ENCODE assay signal across 8 mouse cellular contexts in genomic region chr11:3202781-3203441, GRCm38 (mm10). TPM values are rescaled to one million over a fixed set of nuclear protein-coding genes. Genes with fewer than 3 reads are reported as not detected.
A peak's percentile ranks its signal among the peaks of the same experiment; 100 is the strongest.
DNase-seq lines count a peak whose midpoint lies in the region; ATAC-seq and TF ChIP-seq lines count a peak whose summit lies in the region.

No protein-coding gene starts in this region.

- H3K27ac ChIP-seq in embryonic facial prominence, embryonic 13.5 days = peak overlapping the region; percentile 5
- H3K27ac ChIP-seq in heart, embryonic 11.5 days (ENCODE audit: low read depth, low read length) = peak overlapping the region; percentile 2; the same call in 1 of the 2 replicates
- peak overlapping the region; percentile 55 for H3K27ac ChIP-seq in kidney, embryonic 15.5 days
- H3K27ac ChIP-seq in liver, embryonic 12.5 days = peak overlapping the region; percentile 55
- H3K27ac ChIP-seq in stomach, postnatal 0 days (replicated peaks) = peak overlapping the region; percentile 31; the same call in 1 of the 2 replicates

- TF ChIP-seq EP300 in stomach, postnatal 0 days (optimal IDR thresholded peaks at IDR 0.05) = no peak

- DNase-seq in B cell, adult 2 months = peak; percentile 84
- peak; percentile 62 for DNase-seq in adrenal gland, adult 8-10 months
- DNase-seq in naive thymus-derived CD4-positive, alpha-beta T cell, adult 2 months (ENCODE audit: low read depth) = peak; percentile 64
- peak; percentile 73 for DNase-seq in stomach, postnatal 0 days (ENCODE audit: low spot score)

- H3K36me3 ChIP-seq in embryonic facial prominence, embryonic 13.5 days = peaks cover 33% of the 10 kb centered on the region
- H3K36me3 ChIP-seq in heart, embryonic 11.5 days (ENCODE audit: control insufficient read depth, insufficient read depth, low read length) = peaks cover 8% of the 10 kb centered on the region
- H3K36me3 ChIP-seq in kidney, embryonic 15.5 days = peaks cover 33% of the 10 kb centered on the region
- H3K36me3 ChIP-seq in liver, embryonic 12.5 days = peaks cover 35% of the 10 kb centered on the region
- 0 out of 2 replicates have a peak, but pooled peaks cover 2% of the 10 kb centered on the region for H3K36me3 ChIP-seq in stomach, postnatal 0 days (ENCODE audit: control insufficient read depth, insufficient read depth, low read length)

- no peak for TF ChIP-seq CTCF in stomach, postnatal 0 days (IDR thresholded peaks at IDR 0.05; ENCODE audit: low read depth)

- H3K27me3 ChIP-seq in embryonic facial prominence, embryonic 13.5 days = no peaks in the 10 kb centered on the region
- no peaks in the 10 kb centered on the region for H3K27me3 ChIP-seq in heart, embryonic 11.5 days (ENCODE audit: control insufficient read depth, insufficient read depth, low read length)
- H3K27me3 ChIP-seq in kidney, embryonic 15.5 days = no peaks in the 10 kb centered on the region
- no peaks in the 10 kb centered on the region for H3K27me3 ChIP-seq in liver, embryonic 12.5 days (replicated peaks)
- no peaks in the 10 kb centered on the region for H3K27me3 ChIP-seq in stomach, postnatal 0 days (ENCODE audit: control insufficient read depth, insufficient read depth, low read length)

- peak overlapping the region; percentile 38 for H3K4me2 ChIP-seq in embryonic facial prominence, embryonic 13.5 days
- H3K4me2 ChIP-seq in heart, embryonic 11.5 days = peak overlapping the region; percentile 44
- H3K4me2 ChIP-seq in kidney, embryonic 15.5 days = peak overlapping the region; percentile 43
- H3K4me2 ChIP-seq in liver, embryonic 12.5 days = peak overlapping the region; percentile 55
- peak overlapping the region; percentile 25 for H3K4me2 ChIP-seq in stomach, postnatal 0 days (replicated peaks; ENCODE audit: low read depth)

- peak overlapping the region; percentile 66 for H3K9ac ChIP-seq in embryonic facial prominence, embryonic 13.5 days
- H3K9ac ChIP-seq in heart, embryonic 11.5 days (ENCODE audit: low read depth, low read length) = peak overlapping the region; percentile 47
- H3K9ac ChIP-seq in kidney, embryonic 15.5 days = peak overlapping the region; percentile 32
- peak overlapping the region; percentile 74 for H3K9ac ChIP-seq in liver, embryonic 12.5 days
- peak overlapping the region; percentile 54 for H3K9ac ChIP-seq in stomach, postnatal 0 days (ENCODE audit: low read length)

- under 1% methylated on average over 50 of the region's 57 CpGs for WGBS in embryonic facial prominence, embryonic 13.5 days
- WGBS in heart, embryonic 11.5 days (ENCODE audit: insufficient replicate concordance) = under 1% methylated on average over 56 of the region's 57 CpGs
- 2% methylated on average over 21 of the region's 57 CpGs for WGBS in kidney, embryonic 15.5 days
- WGBS in liver, embryonic 12.5 days (ENCODE audit: insufficient replicate concordance) = under 1% methylated on average over 55 of the region's 57 CpGs
- under 1% methylated on average over 35 of the region's 57 CpGs for WGBS in stomach, postnatal 0 days

- no peaks in the 10 kb centered on the region for H3K9me3 ChIP-seq in embryonic facial prominence, embryonic 13.5 days
- H3K9me3 ChIP-seq in heart, embryonic 11.5 days (replicated peaks; ENCODE audit: control insufficient read depth, low read length) = no peaks in the 10 kb centered on the region
- H3K9me3 ChIP-seq in kidney, embryonic 15.5 days (replicated peaks) = no peaks in the 10 kb centered on the region
- no peaks in the 10 kb centered on the region for H3K9me3 ChIP-seq in liver, embryonic 12.5 days (replicated peaks)
- H3K9me3 ChIP-seq in stomach, postnatal 0 days (ENCODE audit: control insufficient read depth, low read length) = no peaks in the 10 kb centered on the region

- ATAC-seq in embryonic facial prominence, embryonic 13.5 days (ENCODE audit: insufficient number of reproducible peaks, insufficient read depth, low FRiP score, low TSS enrichment, low read depth) = no peak
- ATAC-seq in heart, embryonic 11.5 days (replicated peaks; ENCODE audit: insufficient number of reproducible peaks, low FRiP score, low TSS enrichment) = peak; percentile 6
- ATAC-seq in kidney, embryonic 15.5 days (replicated peaks; ENCODE audit: low FRiP score) = peak; percentile 68
- ATAC-seq in liver, embryonic 12.5 days = peak; percentile 53
- ATAC-seq in stomach, postnatal 0 days (ENCODE audit: low FRiP score, low TSS enrichment) = peak; percentile 56

- H3K4me1 ChIP-seq in embryonic facial prominence, embryonic 13.5 days = peaks cover 7% of the 10 kb centered on the region
- no peaks in the 10 kb centered on the region for H3K4me1 ChIP-seq in heart, embryonic 11.5 days (ENCODE audit: control insufficient read depth, insufficient read depth, low read length)
- peaks cover 7% of the 10 kb centered on the region for H3K4me1 ChIP-seq in kidney, embryonic 15.5 days
- H3K4me1 ChIP-seq in liver, embryonic 12.5 days = peaks cover 19% of the 10 kb centered on the region
- no peaks in the 10 kb centered on the region for H3K4me1 ChIP-seq in stomach, postnatal 0 days (replicated peaks; ENCODE audit: control insufficient read depth, insufficient read depth)

- peak overlapping the region; percentile 43 for H3K4me3 ChIP-seq in embryonic facial prominence, embryonic 13.5 days
- peak overlapping the region; percentile 44 for H3K4me3 ChIP-seq in heart, embryonic 11.5 days (ENCODE audit: low read depth, low read length)
- H3K4me3 ChIP-seq in kidney, embryonic 15.5 days (replicated peaks) = peak overlapping the region; percentile 44
- peak overlapping the region; percentile 58 for H3K4me3 ChIP-seq in liver, embryonic 12.5 days
- peak overlapping the region; percentile 37 for H3K4me3 ChIP-seq in stomach, postnatal 0 days (ENCODE audit: low read depth, low read length)

RNA-seq across cellular contexts. Expression of gene Eif4enif1, which starts 0.7 kb away (rescaled TPM):
- total RNA-seq in adrenal gland, adult 8-10 months (2022) = 10 to 100 TPM; 46.4 to 69.5 (median 53.9) TPM
- 59.4 and 70.6 TPM in 2 replicates for polyA plus RNA-seq in embryonic facial prominence, embryonic 13.5 days (2015; fragmentation: Nextera tagmentation; extraction: Ambion mirVana)
- 43.2 and 44.9 TPM in 2 replicates for polyA plus RNA-seq in heart, embryonic 11.5 days (2014; fragmentation: Nextera tagmentation; extraction: Ambion mirVana)
- 51.3 and 55.3 TPM in 2 replicates for polyA plus RNA-seq in kidney, embryonic 15.5 days (2015; fragmentation: Nextera tagmentation; extraction: Ambion mirVana)
- polyA plus RNA-seq in liver, embryonic 12.5 days (2016; fragmentation: Nextera tagmentation; extraction: Ambion mirVana) = 38.8 and 44.4 TPM in 2 replicates
- polyA plus RNA-seq in stomach, postnatal 0 days (2015; fragmentation: Nextera tagmentation; extraction: Ambion mirVana) = 15.3 and 19.8 TPM in 2 replicates

RNA-seq across cellular contexts. Expression of gene Sfi1, which starts 9.6 kb away (rescaled TPM):
- 100 to 1,000 TPM in 2 of 4 experiments, 10 to 100 TPM in 2; 71.9 to 122 (median 93.1) TPM for total RNA-seq in adrenal gland, adult 8-10 months (2022)
- 17.2 and 19.3 TPM in 2 replicates for polyA plus RNA-seq in embryonic facial prominence, embryonic 13.5 days (2015; fragmentation: Nextera tagmentation; extraction: Ambion mirVana)
- polyA plus RNA-seq in heart, embryonic 11.5 days (2014; fragmentation: Nextera tagmentation; extraction: Ambion mirVana) = 7.6 and 8.6 TPM in 2 replicates
- 12.9 and 15.3 TPM in 2 replicates for polyA plus RNA-seq in kidney, embryonic 15.5 days (2015; fragmentation: Nextera tagmentation; extraction: Ambion mirVana)
- polyA plus RNA-seq in liver, embryonic 12.5 days (2016; fragmentation: Nextera tagmentation; extraction: Ambion mirVana) = 6.5 and 6.9 TPM in 2 replicates
- 5.7 and 7.4 TPM in 2 replicates for polyA plus RNA-seq in stomach, postnatal 0 days (2015; fragmentation: Nextera tagmentation; extraction: Ambion mirVana)

Comparison
In these comparisons a context has a peak if more than half of its experiments do, and no peak if none do; other contexts are left out.
1. H3K27ac ChIP-seq: peak in every context shown above with its lines; median percentile 55 in kidney, embryonic 15.5 days; 55 in liver, embryonic 12.5 days; 31 in stomach, postnatal 0 days; 5 in embryonic facial prominence, embryonic 13.5 days; 2 in heart, embryonic 11.5 days.